Mouse (Mus musculus) kidney, adult 2 months (tissue): ENCODE data around the gene Ppp1r1c.

ENCODE experiments used
- CTCF ChIP-seq: fragments of 200-500 bp; conservative IDR thresholded peaks from 2 replicates; pipeline ENCODE4 v1.5.1; 2011; ENCODE audit warnings: low read depth, mild to moderate bottlenecking, control low read depth, low read length, moderate library complexity, mixed read lengths; ENCODE audit not compliant: insufficient read depth, insufficient read length
- POLR2A ChIP-seq: fragments of 200-500 bp; IDR thresholded peaks from one replicate; pipeline ENCODE4 v1.6.1; 2011; ENCODE audit warnings: low read depth, low read length, control low read depth

DNA sequence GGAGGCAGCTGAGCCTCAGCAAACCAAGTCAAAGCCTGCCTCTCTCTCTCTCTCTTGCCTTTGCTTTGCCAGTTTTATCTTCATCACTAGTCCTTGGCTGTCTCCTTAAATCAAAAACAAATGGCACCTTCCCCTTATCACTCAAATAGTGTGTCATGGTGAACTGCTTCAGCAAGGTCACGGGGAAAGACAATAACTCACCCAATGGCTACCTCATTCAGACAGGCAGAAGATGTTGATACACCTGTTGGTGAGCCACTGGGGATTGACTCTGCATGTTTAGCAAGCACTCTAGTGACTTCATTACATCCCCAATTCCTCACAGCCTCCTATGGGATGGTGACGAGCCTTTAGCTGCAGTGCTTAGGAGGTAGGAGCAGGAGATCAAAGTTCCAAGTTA is 89.9 kb downstream of the Ppp1r1c start:
- TF ChIP-seq POLR2A: no peak
- TF ChIP-seq CTCF: no peak
